Mouse (Mus musculus): ENCODE data around the gene Bahcc1. TPM values are rescaled to one million over a fixed set of nuclear protein-coding genes. Genes with fewer than 3 reads are reported as not detected.

Bahcc1 gene
- total and polyA plus RNA-seq, 2 experiments from 2014 or later: 3.5 to 13.1 TPM

DNA sequence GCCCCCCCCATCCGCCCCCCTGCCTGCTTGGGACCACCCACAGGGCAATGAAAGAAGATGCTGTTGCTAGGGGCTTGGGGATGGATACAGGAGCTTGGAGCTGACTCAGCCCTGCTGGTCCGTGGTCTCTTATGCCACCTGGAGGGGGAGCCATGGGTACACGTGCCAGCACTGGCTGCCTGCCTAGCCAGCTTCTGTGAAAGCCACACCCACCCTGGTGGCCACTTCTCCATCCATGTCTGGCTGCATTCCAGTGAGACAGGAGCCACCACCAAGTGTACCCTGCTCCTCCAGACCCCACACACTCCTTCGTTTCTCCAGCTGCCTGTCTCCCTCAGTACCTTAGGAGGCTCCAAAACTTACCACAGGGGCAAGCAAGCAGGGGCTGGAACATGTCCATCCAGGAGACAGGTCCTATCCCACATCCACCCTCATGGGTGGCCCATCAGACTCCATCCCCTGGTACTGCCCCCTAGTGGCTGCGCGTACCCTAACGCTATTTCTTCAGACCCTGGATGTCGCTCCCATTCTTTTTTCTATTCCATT lies 29.7 kb downstream of the Bahcc1 start:
- Histone ChIP-seq H3K36me3 (replicated peaks; ENCODE audit: control insufficient read depth, insufficient read depth, low read length) (no peaks in the 10 kb centered on the region), H3K4me3 (ENCODE audit: low read depth, low read length) (no peak overlapping the region), H3K4me2 (ENCODE audit: low read depth, low read length) (no peak overlapping the region), H3K4me1 (ENCODE audit: control insufficient read depth, insufficient read depth) (peaks cover 39% of the 10 kb centered on the region), H3K9ac (replicated peaks; ENCODE audit: low read depth, low read length) (no peak overlapping the region), H3K9me3 (replicated peaks; ENCODE audit: control insufficient read depth, low read length) (no peaks in the 10 kb centered on the region), H3K27me3 (ENCODE audit: control insufficient read depth, insufficient read depth, low read length) (no peaks in the 10 kb centered on the region), H3K27ac (ENCODE audit: low read depth) (0 out of 2 replicates have a peak overlapping the region, but pooled peaks have one; percentile 62)
- TF ChIP-seq CTCF (IDR thresholded peaks at IDR 0.05; ENCODE audit: low read depth) (peak; percentile 65), EP300 (IDR thresholded peaks at IDR 0.05; ENCODE audit: low read depth) (no peak)
- WGBS: 23% methylated on average over 8 of the region's 8 CpGs
- ATAC-seq (ENCODE audit: insufficient read depth, low read depth) (peak; percentile 77), DNase-seq (ENCODE audit: low spot score) (peak; percentile 81)

GRCm38 (mm10) chr11:120263176-120263575 lies 30.4 kb downstream of the Bahcc1 start:
- Histone ChIP-seq H3K9ac (replicated peaks; ENCODE audit: low read depth, low read length) (no peak overlapping the region), H3K36me3 (replicated peaks; ENCODE audit: control insufficient read depth, insufficient read depth, low read length) (no peaks in the 10 kb centered on the region), H3K4me3 (ENCODE audit: low read depth, low read length) (no peak overlapping the region), H3K27me3 (ENCODE audit: control insufficient read depth, insufficient read depth, low read length) (no peaks in the 10 kb centered on the region), H3K4me2 (ENCODE audit: low read depth, low read length) (no peak overlapping the region), H3K9me3 (replicated peaks; ENCODE audit: control insufficient read depth, low read length) (no peaks in the 10 kb centered on the region), H3K4me1 (ENCODE audit: control insufficient read depth, insufficient read depth) (peaks cover 39% of the 10 kb centered on the region), H3K27ac (ENCODE audit: low read depth) (no peak overlapping the region)
- WGBS: 88% methylated on average over 3 of the region's 3 CpGs
- ATAC-seq (ENCODE audit: insufficient read depth, low read depth): no peak
- no peak for DNase-seq (ENCODE audit: low spot score)
- no peak for TF ChIP-seq CTCF (IDR thresholded peaks at IDR 0.05; ENCODE audit: low read depth)
- no peak for TF ChIP-seq EP300 (IDR thresholded peaks at IDR 0.05; ENCODE audit: low read depth)

DNA sequence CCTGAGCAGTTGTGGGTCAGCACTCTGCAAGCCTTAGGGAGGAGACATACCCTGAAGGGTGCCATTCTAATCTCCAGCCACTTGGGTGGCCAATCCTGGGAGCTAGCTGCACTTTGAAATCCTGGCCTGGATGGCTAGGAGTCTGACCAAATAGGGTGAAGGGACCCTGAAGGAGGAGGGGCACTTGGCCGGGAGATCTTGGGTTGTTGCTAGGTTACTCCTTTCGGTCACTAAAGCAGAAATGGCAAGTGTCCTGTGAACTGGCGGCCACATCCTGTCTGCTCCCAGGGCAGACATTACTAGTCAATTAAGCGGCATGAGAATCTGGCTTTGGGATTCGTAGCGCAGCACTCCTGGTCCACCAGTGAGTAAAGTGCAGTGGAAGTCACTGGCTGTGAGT lies 31.3 kb downstream of the Bahcc1 start:
- Histone ChIP-seq H3K27me3 (ENCODE audit: control insufficient read depth, insufficient read depth, low read length) (no peaks in the 10 kb centered on the region), H3K4me1 (ENCODE audit: control insufficient read depth, insufficient read depth) (peaks cover 39% of the 10 kb centered on the region), H3K27ac (ENCODE audit: low read depth) (no peak overlapping the region), H3K4me2 (ENCODE audit: low read depth, low read length) (no peak overlapping the region), H3K9me3 (replicated peaks; ENCODE audit: control insufficient read depth, low read length) (no peaks in the 10 kb centered on the region), H3K9ac (replicated peaks; ENCODE audit: low read depth, low read length) (no peak overlapping the region), H3K4me3 (ENCODE audit: low read depth, low read length) (no peak overlapping the region), H3K36me3 (replicated peaks; ENCODE audit: control insufficient read depth, insufficient read depth, low read length) (no peaks in the 10 kb centered on the region)
- 60% methylated on average over 6 of the region's 6 CpGs for WGBS
- no peak for ATAC-seq (ENCODE audit: insufficient read depth, low read depth)
- DNase-seq (ENCODE audit: low spot score): no peak
- TF ChIP-seq CTCF (IDR thresholded peaks at IDR 0.05; ENCODE audit: low read depth) (no peak), EP300 (IDR thresholded peaks at IDR 0.05; ENCODE audit: low read depth) (no peak)

GRCm38 (mm10) chr11:120265458-120265857 lies 32.7 kb downstream of the Bahcc1 start:
- no peak overlapping the region for H3K9ac ChIP-seq (replicated peaks; ENCODE audit: low read depth, low read length)
- 0 out of 2 replicates have a peak, but pooled peaks cover under 1% of the 10 kb centered on the region for H3K36me3 ChIP-seq (replicated peaks; ENCODE audit: control insufficient read depth, insufficient read depth, low read length)
- TF ChIP-seq EP300 (IDR thresholded peaks at IDR 0.05; ENCODE audit: low read depth): no peak
- TF ChIP-seq CTCF (IDR thresholded peaks at IDR 0.05; ENCODE audit: low read depth): no peak
- no peak overlapping the region for H3K4me2 ChIP-seq (ENCODE audit: low read depth, low read length)
- no peak for DNase-seq (ENCODE audit: low spot score)
- H3K4me1 ChIP-seq (ENCODE audit: control insufficient read depth, insufficient read depth): peaks cover 33% of the 10 kb centered on the region
- H3K9me3 ChIP-seq (replicated peaks; ENCODE audit: control insufficient read depth, low read length): no peaks in the 10 kb centered on the region
- H3K27me3 ChIP-seq (ENCODE audit: control insufficient read depth, insufficient read depth, low read length): no peaks in the 10 kb centered on the region
- no peak overlapping the region for H3K27ac ChIP-seq (ENCODE audit: low read depth)
- no peak for ATAC-seq (ENCODE audit: insufficient read depth, low read depth)
- H3K4me3 ChIP-seq (ENCODE audit: low read depth, low read length): no peak overlapping the region
- WGBS: 70% methylated on average over 5 of the region's 5 CpGs

DNA sequence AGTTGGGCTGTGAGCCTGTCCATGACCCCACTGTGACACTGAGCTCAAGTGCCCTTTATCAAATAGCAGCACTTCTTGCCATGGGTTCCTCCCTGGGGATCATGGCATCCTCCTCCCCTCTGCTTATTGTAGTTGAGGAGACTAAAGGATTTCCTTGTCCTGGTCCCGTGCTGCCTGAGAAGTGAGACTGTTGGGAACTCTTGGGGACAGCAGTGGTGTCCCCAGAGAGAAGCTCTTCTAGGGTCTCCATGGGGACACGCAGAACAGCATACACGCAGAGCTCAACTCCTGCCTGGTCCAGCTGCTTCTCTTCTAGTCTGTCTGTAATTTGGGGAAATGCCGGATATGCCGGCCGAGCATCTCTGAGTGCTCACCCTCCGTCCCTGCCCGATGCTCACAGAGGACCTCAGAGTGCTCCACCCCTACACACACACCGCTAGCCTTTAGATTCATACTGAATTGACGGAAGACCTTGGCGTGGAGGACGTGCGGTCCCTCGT lies 33.6 kb downstream of the Bahcc1 start:
- 78% methylated on average over 14 of the region's 14 CpGs for WGBS
- H3K4me1 ChIP-seq (ENCODE audit: control insufficient read depth, insufficient read depth): peaks cover 25% of the 10 kb centered on the region
- no peak overlapping the region for H3K27ac ChIP-seq (ENCODE audit: low read depth)
- no peak overlapping the region for H3K4me2 ChIP-seq (ENCODE audit: low read depth, low read length)
- TF ChIP-seq EP300 (IDR thresholded peaks at IDR 0.05; ENCODE audit: low read depth) (no peak), CTCF (IDR thresholded peaks at IDR 0.05; ENCODE audit: low read depth) (no peak)
- H3K27me3 ChIP-seq (ENCODE audit: control insufficient read depth, insufficient read depth, low read length): no peaks in the 10 kb centered on the region
- ATAC-seq (ENCODE audit: insufficient read depth, low read depth) (no peak), DNase-seq (ENCODE audit: low spot score) (no peak)
- H3K36me3 ChIP-seq (replicated peaks; ENCODE audit: control insufficient read depth, insufficient read depth, low read length): peaks cover 5% of the 10 kb centered on the region; the same call in 1 of the 2 replicates
- H3K9ac ChIP-seq (replicated peaks; ENCODE audit: low read depth, low read length): no peak overlapping the region
- H3K4me3 ChIP-seq (ENCODE audit: low read depth, low read length): no peak overlapping the region
- no peaks in the 10 kb centered on the region for H3K9me3 ChIP-seq (replicated peaks; ENCODE audit: control insufficient read depth, low read length)

GRCm38 (mm10) chr11:120267274-120267673 lies 34.5 kb downstream of the Bahcc1 start:
- Histone ChIP-seq H3K36me3 (replicated peaks; ENCODE audit: control insufficient read depth, insufficient read depth, low read length) (peaks cover 14% of the 10 kb centered on the region), H3K4me2 (ENCODE audit: low read depth, low read length) (no peak overlapping the region), H3K4me1 (ENCODE audit: control insufficient read depth, insufficient read depth) (peaks cover 17% of the 10 kb centered on the region), H3K9me3 (replicated peaks; ENCODE audit: control insufficient read depth, low read length) (no peaks in the 10 kb centered on the region), H3K9ac (replicated peaks; ENCODE audit: low read depth, low read length) (no peak overlapping the region), H3K27me3 (ENCODE audit: control insufficient read depth, insufficient read depth, low read length) (no peaks in the 10 kb centered on the region), H3K4me3 (ENCODE audit: low read depth, low read length) (no peak overlapping the region), H3K27ac (ENCODE audit: low read depth) (no peak overlapping the region)
- DNase-seq (ENCODE audit: low spot score) (no peak), ATAC-seq (ENCODE audit: insufficient read depth, low read depth) (no peak)
- WGBS: 79% methylated on average over 2 of the region's 2 CpGs
- TF ChIP-seq CTCF (IDR thresholded peaks at IDR 0.05; ENCODE audit: low read depth): no peak
- no peak for TF ChIP-seq EP300 (IDR thresholded peaks at IDR 0.05; ENCODE audit: low read depth)
